Mouse (Mus musculus) olfactory bulb, adult 2 months (tissue): ENCODE data around the gene Abtb2. TPM values are rescaled to one million over a fixed set of nuclear protein-coding genes. Genes with fewer than 3 reads are reported as not detected.

ENCODE experiments used
- H3K27ac ChIP-seq: fragments of 200-500 bp; 2 replicates; pipeline ENCODE4 v1.5.1; 2012; ENCODE audit warnings: low read depth, low read length; ENCODE audit not compliant: insufficient read depth
- H3K4me1 ChIP-seq: fragments of 200-500 bp; 2 replicates; pipeline ENCODE4 v1.6.1; 2012; ENCODE audit warnings: low read length; ENCODE audit not compliant: control insufficient read depth, insufficient read depth
- H3K4me3 ChIP-seq: fragments of 200-500 bp; 2 replicates; pipeline ENCODE4 v1.5.1; 2012; ENCODE audit warnings: mild to moderate bottlenecking, low read depth, low read length, moderate library complexity; ENCODE audit not compliant: insufficient read depth
- CTCF ChIP-seq: fragments of 200-500 bp; IDR thresholded peaks from 2 replicates; pipeline ENCODE4 v1.5.1; 2012; ENCODE audit warnings: low read depth, mild to moderate bottlenecking, low read length, moderate library complexity; ENCODE audit not compliant: insufficient read depth
- POLR2A ChIP-seq: fragments of 200-500 bp; IDR thresholded peaks from 2 replicates; pipeline ENCODE4 v1.6.1; 2012; ENCODE audit warnings: mild to moderate bottlenecking, low read depth, low read length, moderate library complexity; ENCODE audit not compliant: insufficient read depth
- WGBS: fragments of 180-500 bp; shearing (Covaris S2); methylation state at CpG from one replicate; pipeline ENCODE4 v1.1.7; 2018; 5-methylcytosine and 5-hydroxymethylcytosine counted together
- polyA plus RNA-seq: library from polyadenylated mRNA; stranded (reverse); fragments of >200 nt; gene quantifications from 2 replicates; pipeline ENCODE4 v1.2.4, GENCODE M21; 2012; ENCODE audit warnings: low replicate concordance; ENCODE audit not compliant: missing spikeins, insufficient read depth, insufficient read length

The Abtb2 gene
- polyA plus RNA-seq, 1 experiment: not detected

DNA sequence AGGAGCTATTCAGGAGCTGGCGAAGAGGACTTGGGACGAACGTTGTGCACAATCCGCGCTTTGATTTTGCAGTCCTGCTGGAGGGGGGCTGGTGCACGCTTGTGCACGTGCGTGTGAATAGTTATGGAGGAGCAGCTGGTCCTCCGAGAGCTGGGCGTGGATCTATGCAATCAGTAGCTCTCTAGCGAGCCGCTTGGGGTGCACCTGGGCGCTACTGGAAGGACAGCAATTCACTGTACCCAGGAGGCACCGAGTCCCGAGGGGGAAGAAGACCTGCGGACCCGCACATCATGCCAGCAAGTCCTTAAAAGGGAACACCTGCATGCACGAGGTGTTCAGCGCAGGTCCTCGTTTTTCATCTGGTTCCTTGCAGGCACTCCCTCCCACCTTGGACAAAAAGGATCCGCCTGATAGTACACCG, 929 bp upstream of the Abtb2 start:
- Histone ChIP-seq H3K4me3 (peak overlapping the region; percentile 34), H3K4me1 (peaks cover 16% of the 10 kb centered on the region), H3K27ac (no peak overlapping the region)
- WGBS: under 1% methylated on average over 22 of the region's 22 CpGs
- TF ChIP-seq POLR2A (no peak), CTCF (no peak)

DNA sequence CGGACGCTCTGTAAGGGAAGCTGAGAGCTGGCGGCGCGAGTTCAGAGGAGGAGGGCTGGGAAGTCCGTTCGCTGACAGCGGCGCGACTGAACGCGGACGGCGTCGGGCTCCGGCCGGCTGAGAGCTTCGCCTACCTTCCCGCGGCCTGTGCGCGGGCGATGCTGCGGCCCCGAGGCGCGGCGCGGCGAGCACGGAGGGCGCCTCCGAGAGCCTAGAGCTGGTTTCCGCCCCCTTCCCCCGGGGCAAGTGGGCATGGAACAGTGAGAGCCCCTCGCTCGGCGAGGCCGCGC, 258 bp downstream of the Abtb2 start:
- WGBS: under 1% methylated on average over 40 of the region's 40 CpGs
- H3K27ac ChIP-seq: no peak overlapping the region

DNA sequence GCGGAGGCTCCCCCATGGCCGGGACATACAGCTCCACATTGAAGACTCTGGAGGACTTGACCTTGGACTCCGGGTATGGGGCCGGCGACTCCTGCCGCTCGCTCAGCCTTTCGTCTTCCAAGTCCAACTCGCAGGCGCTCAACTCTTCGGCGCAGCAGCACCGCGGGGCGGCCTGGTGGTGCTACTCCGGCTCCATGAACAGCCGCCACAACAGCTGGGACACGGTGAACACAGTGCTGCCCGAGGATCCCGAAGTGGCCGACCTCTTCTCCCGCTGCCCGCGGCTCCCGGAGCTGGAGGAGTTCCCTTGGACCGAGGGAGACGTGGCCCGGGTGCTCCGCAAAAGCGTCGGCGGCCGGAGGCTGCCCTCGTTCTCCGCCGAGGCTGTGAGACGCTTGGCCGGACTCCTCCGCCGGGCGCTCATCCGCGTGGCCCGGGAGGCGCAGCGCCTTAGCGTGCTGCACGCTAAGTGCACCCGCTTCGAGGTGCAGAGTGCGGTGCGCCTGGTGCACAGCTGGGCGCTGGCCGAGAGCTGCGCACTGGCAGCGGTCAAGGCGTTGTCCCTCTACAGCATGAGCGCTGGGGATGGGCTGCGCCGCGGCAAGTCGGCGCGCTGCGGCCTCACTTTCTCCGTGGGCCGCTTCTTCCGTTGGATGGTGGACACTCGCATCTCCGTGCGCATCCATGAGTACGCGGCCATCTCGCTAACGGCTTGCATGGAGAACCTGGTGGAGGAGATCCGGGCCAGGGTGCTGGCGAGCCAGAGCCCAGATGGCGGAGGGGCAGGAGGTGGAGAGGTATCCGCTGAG, 807 bp downstream of the Abtb2 start:
- Histone ChIP-seq H3K4me1 (peaks cover 16% of the 10 kb centered on the region), H3K4me3 (peak overlapping the region; percentile 44), H3K27ac (no peak overlapping the region)
- 1% methylated on average over 79 of the region's 79 CpGs for WGBS
- TF ChIP-seq POLR2A (no peak), CTCF (no peak)

More for the DNA sequence above, 258 bp downstream of the Abtb2 start:
- Histone ChIP-seq H3K4me1 (peaks cover 16% of the 10 kb centered on the region), H3K4me3 (peak overlapping the region; percentile 44)
- no peak; the same call in 1 of the 2 replicates for TF ChIP-seq POLR2A
- no peak for TF ChIP-seq CTCF

DNA sequence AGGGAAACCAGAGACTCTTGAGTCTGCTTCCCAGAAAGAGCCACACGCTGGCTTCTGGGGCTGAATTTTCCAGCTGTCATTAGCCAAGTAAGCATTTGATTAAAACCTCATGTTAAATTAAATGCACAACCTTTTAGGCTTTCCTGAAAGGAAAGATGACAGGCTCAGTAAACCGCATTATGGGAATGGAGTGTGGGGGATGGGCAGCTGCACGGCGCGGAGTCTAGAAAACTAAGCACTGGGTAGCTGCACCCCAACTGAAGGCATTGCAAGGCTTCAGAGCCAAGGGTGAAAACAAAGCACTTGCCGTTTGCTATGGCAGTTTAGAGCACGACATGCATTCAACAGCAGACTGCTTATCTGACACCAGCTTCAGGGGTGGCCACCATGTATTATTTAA, 2.1 kb downstream of the Abtb2 start:
- Histone ChIP-seq H3K4me3 (no peak overlapping the region), H3K4me1 (peaks cover 16% of the 10 kb centered on the region), H3K27ac (no peak overlapping the region)
- TF ChIP-seq POLR2A (no peak), CTCF (no peak)
- WGBS: 24% methylated on average over 7 of the region's 7 CpGs

DNA sequence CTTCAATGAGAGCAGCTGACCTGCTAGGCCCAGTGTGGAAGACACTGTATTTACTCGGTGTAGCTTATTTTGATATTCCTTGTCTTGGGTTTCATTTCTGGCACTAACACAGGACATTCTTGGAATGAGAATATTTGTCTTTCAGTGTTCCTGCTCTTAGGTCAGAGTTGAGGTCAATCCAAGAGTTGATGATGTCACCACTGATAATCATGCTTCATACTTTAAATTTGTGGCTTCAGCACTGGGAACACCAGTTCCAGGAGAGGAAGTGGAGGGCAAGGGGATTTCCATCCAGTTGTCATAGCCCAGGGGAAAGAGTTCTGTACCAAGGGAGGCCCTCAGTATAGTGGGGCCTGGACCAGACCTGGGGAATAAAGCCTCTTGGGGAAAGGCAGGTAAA, 3.6 kb downstream of the Abtb2 start:
- no peak overlapping the region for H3K4me3 ChIP-seq
- no peak overlapping the region for H3K27ac ChIP-seq
- TF ChIP-seq POLR2A (no peak), CTCF (no peak)
- peaks cover 16% of the 10 kb centered on the region for H3K4me1 ChIP-seq
- 84% methylated on average over 1 of the region's 1 CpGs for WGBS

DNA sequence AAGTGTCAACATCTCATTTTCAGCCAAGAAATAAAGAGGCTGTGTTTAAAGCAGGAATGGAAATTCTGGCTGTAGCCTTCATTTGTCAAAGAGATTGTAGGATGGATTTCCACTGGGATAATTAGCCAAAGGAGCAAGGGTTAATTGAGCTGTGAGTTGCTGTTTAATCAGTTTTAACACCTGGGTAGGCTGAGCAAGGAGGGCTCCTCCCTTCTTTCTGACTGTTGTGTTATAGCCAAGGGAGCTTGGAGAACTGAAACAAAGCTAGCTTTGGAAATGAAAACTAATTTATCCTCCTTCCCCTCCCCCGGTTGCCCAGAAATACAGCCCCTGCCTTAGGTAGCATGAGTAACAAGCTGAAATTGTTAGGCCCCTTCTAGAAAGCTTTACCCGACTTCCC, 6.2 kb downstream of the Abtb2 start:
- H3K4me3 ChIP-seq: no peak overlapping the region
- peaks cover 1% of the 10 kb centered on the region for H3K4me1 ChIP-seq
- 45% methylated on average over 2 of the region's 2 CpGs for WGBS
- TF ChIP-seq POLR2A: no peak
- TF ChIP-seq CTCF: no peak
- H3K27ac ChIP-seq: no peak overlapping the region

DNA sequence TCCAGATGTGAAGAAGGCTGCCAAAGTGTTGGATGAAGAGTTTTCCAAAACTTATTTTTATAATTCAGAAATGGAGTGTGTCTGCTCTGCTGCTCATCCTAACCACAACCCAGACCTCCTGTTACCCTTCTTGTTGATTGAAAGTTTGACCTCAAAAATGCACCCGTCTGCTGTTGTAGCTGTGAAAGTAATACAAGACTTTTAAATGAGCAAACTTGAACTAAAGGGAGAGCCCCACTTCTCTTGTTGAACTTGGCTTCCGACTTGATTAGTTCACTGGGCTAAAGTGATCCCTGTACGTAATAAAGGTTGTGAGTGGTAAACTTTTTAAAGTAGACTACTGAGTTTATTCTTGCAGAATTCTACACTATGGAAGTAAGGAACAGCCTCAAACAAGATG, 10.3 kb downstream of the Abtb2 start:
- WGBS: 80% methylated on average over 3 of the region's 3 CpGs
- no peak overlapping the region for H3K27ac ChIP-seq
- no peak for TF ChIP-seq POLR2A
- TF ChIP-seq CTCF: no peak
- no peak overlapping the region for H3K4me3 ChIP-seq
- H3K4me1 ChIP-seq: peaks cover 5% of the 10 kb centered on the region

DNA sequence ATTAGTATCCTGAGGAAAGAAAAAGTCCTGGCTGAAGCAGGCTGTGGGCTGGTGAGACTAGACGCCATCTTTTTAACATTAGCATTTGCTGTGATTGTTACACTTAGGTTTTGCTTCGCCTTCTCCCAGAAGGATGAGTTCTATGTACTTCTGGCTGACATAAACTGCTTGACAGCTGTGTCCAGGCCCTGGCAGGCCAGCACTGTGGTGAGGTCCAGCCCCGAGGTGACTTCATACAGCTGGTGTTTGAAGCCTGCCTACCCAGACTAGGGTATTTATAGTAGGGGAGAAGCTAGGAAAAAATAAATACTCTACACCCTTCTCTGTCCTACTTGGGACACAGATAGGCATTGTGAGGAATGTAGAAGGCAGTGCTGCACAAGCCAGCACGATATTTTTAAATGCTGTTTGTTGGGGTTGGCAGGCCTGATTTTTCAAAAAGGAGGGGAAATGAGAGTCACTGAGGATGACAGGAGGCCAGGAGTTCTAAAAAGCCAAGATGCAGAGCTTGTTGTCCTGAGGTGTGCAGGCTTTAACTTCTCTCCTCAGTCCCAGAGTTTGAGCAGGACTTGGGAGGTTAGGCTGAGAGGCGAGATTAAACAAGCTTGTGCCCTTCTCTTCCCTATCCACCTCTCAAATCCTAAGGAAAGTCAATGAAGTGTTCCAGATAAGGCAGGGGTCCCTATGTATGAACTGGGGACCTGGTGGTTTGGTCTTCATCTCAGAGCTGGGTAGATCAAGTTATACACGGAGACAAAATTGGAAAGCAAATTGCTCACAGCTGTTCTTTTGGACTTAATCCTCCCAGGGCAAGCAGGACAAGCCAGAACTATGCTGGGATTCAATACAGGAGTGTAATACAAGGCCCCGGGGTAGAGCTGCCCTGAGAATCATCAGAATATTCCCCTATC, 11.9 kb downstream of the Abtb2 start:
- Histone ChIP-seq H3K4me3 (no peak overlapping the region), H3K27ac (no peak overlapping the region), H3K4me1 (peaks cover 5% of the 10 kb centered on the region)
- TF ChIP-seq POLR2A (no peak), CTCF (no peak)
- WGBS: 68% methylated on average over 7 of the region's 7 CpGs

DNA sequence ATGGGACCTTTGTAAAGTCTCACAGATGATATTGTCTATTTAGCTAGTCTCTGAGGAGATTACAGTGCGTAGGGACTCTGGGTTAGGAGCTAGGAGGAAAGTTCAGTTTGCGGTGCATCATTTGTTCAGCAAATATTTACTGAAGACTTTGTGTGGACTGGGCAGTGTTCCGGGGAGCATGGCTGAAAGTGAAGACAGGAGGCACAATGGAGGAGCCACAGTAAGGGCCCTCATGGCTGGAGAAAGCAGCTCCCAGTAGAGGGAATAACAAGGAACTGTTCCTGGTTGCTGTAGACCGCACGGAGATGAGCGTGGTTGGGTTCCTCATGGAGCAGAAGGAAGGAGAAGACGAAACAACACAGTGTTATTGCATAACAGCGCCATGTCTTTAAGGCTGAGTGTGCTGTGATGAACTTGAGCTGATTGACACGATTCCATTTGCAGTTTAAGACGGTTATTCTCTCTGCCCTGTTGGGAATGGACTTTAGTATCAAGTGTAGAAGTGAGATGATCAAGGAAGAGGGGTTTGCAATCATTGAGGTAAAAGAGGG, 12.6 kb downstream of the Abtb2 start:
- no peak overlapping the region for H3K27ac ChIP-seq
- no peak overlapping the region for H3K4me3 ChIP-seq
- 95% methylated on average over 10 of the region's 10 CpGs for WGBS
- peaks cover 5% of the 10 kb centered on the region for H3K4me1 ChIP-seq
- TF ChIP-seq POLR2A (no peak), CTCF (no peak)
